Mouse (Mus musculus): Measurements from ENCODE around the gene Il9r. TPM values are rescaled to one million over a fixed set of nuclear protein-coding genes. Genes with fewer than 3 reads are reported as not detected.

The Il9r gene
- polyA plus RNA-seq, 1 experiment from 2014 or later: 0.08 TPM

- Histone ChIP-seq H3K9ac (no peak overlapping the region), H3K27ac (replicated peaks) (no peak overlapping the region), H3K4me2 (replicated peaks) (no peak overlapping the region), H3K4me1 (no peaks in the 10 kb centered on the region), H3K4me3 (replicated peaks) (no peak overlapping the region), H3K27me3 (peaks cover 3% of the 10 kb centered on the region; the same call in 1 of the 2 replicates), H3K9me3 (replicated peaks) (no peaks in the 10 kb centered on the region), H3K36me3 (no peaks in the 10 kb centered on the region)
- ATAC-seq (ENCODE audit: insufficient number of reproducible peaks, low FRiP score, low TSS enrichment, low read depth): no peak
- 69% methylated on average over 6 of the region's 6 CpGs for WGBS
These were observed 3.4 kb downstream of the Il9r start for GRCm38 (mm10) chr11:32196727-32197126.

- H3K4me1 ChIP-seq: no peaks in the 10 kb centered on the region
- no peak for ATAC-seq (ENCODE audit: insufficient number of reproducible peaks, low FRiP score, low TSS enrichment, low read depth)
- no peak overlapping the region for H3K9ac ChIP-seq
- H3K36me3 ChIP-seq: no peaks in the 10 kb centered on the region
- peaks cover 3% of the 10 kb centered on the region; the same call in 1 of the 2 replicates for H3K27me3 ChIP-seq
- H3K4me2 ChIP-seq (replicated peaks): no peak overlapping the region
- H3K4me3 ChIP-seq (replicated peaks): no peak overlapping the region
- H3K9me3 ChIP-seq (replicated peaks): no peaks in the 10 kb centered on the region
- 24% methylated on average over 11 of the region's 11 CpGs for WGBS
- no peak overlapping the region for H3K27ac ChIP-seq (replicated peaks)
These were observed 4.1 kb downstream of the Il9r start for GRCm38 (mm10) chr11:32195867-32196540.

- WGBS: 78% methylated on average over 5 of the region's 5 CpGs
- H3K9ac ChIP-seq: no peak overlapping the region
- no peak for ATAC-seq (ENCODE audit: insufficient number of reproducible peaks, low FRiP score, low TSS enrichment, low read depth)
- H3K9me3 ChIP-seq (replicated peaks): no peaks in the 10 kb centered on the region
- no peaks in the 10 kb centered on the region for H3K36me3 ChIP-seq
- H3K4me1 ChIP-seq: no peaks in the 10 kb centered on the region
- no peak overlapping the region for H3K4me3 ChIP-seq (replicated peaks)
- H3K27ac ChIP-seq (replicated peaks): no peak overlapping the region
- peaks cover 3% of the 10 kb centered on the region; the same call in 1 of the 2 replicates for H3K27me3 ChIP-seq
- no peak overlapping the region for H3K4me2 ChIP-seq (replicated peaks)
These were observed 5.5 kb downstream of the Il9r start for GRCm38 (mm10) chr11:32194626-32195025.

- Histone ChIP-seq H3K9ac (no peak overlapping the region), H3K4me2 (replicated peaks) (no peak overlapping the region), H3K4me1 (no peaks in the 10 kb centered on the region), H3K27ac (replicated peaks) (no peak overlapping the region), H3K27me3 (peaks cover 3% of the 10 kb centered on the region; the same call in 1 of the 2 replicates), H3K4me3 (replicated peaks) (no peak overlapping the region), H3K36me3 (no peaks in the 10 kb centered on the region), H3K9me3 (replicated peaks) (no peaks in the 10 kb centered on the region)
- no peak for ATAC-seq (ENCODE audit: insufficient number of reproducible peaks, low FRiP score, low TSS enrichment, low read depth)
- WGBS: 79% methylated on average over 10 of the region's 10 CpGs
These were observed 6.0 kb downstream of the Il9r start for GRCm38 (mm10) chr11:32194086-32194485.

GRCm38 (mm10) chr11:32193156-32193555 lies 6.9 kb downstream of the Il9r start:
- 92% methylated on average over 10 of the region's 10 CpGs for WGBS

GRCm38 (mm10) chr11:32190603-32191110 lies 9.4 kb downstream of the Il9r start:
- no peaks in the 10 kb centered on the region for H3K4me1 ChIP-seq
- H3K9ac ChIP-seq: no peak overlapping the region
- H3K9me3 ChIP-seq (replicated peaks): no peaks in the 10 kb centered on the region
- H3K36me3 ChIP-seq: no peaks in the 10 kb centered on the region
- H3K4me2 ChIP-seq (replicated peaks): no peak overlapping the region
- no peak overlapping the region for H3K27ac ChIP-seq (replicated peaks)
- no peaks in the 10 kb centered on the region for H3K27me3 ChIP-seq
- no peak for ATAC-seq (ENCODE audit: insufficient number of reproducible peaks, low FRiP score, low TSS enrichment, low read depth)
- no peak overlapping the region for H3K4me3 ChIP-seq (replicated peaks)
- WGBS: 72% methylated on average over 13 of the region's 13 CpGs

More at GRCm38 (mm10) chr11:32193156-32193555, 6.9 kb downstream of the Il9r start:
- Histone ChIP-seq H3K9ac (no peak overlapping the region), H3K4me1 (no peaks in the 10 kb centered on the region), H3K27me3 (peaks cover 3% of the 10 kb centered on the region; the same call in 1 of the 2 replicates), H3K9me3 (replicated peaks) (no peaks in the 10 kb centered on the region), H3K4me2 (replicated peaks) (no peak overlapping the region), H3K4me3 (replicated peaks) (no peak overlapping the region), H3K36me3 (no peaks in the 10 kb centered on the region), H3K27ac (replicated peaks) (no peak overlapping the region)
- ATAC-seq (ENCODE audit: insufficient number of reproducible peaks, low FRiP score, low TSS enrichment, low read depth): no peak

GRCm38 (mm10) chr11:32190119-32190518 lies 10.0 kb downstream of the Il9r start:
- H3K9me3 ChIP-seq (replicated peaks): no peaks in the 10 kb centered on the region
- H3K4me1 ChIP-seq: no peaks in the 10 kb centered on the region
- H3K4me3 ChIP-seq (replicated peaks): no peak overlapping the region
- no peaks in the 10 kb centered on the region for H3K36me3 ChIP-seq
- H3K27ac ChIP-seq (replicated peaks): no peak overlapping the region
- no peak overlapping the region for H3K9ac ChIP-seq
- ATAC-seq (ENCODE audit: insufficient number of reproducible peaks, low FRiP score, low TSS enrichment, low read depth): no peak
- no peak overlapping the region for H3K4me2 ChIP-seq (replicated peaks)
- 68% methylated on average over 9 of the region's 9 CpGs for WGBS
- no peaks in the 10 kb centered on the region for H3K27me3 ChIP-seq

GRCm38 (mm10) chr11:32189434-32189833 lies 10.6 kb downstream of the Il9r start:
- Histone ChIP-seq H3K36me3 (no peaks in the 10 kb centered on the region), H3K4me1 (no peaks in the 10 kb centered on the region), H3K4me3 (replicated peaks) (no peak overlapping the region), H3K4me2 (replicated peaks) (no peak overlapping the region), H3K9ac (no peak overlapping the region), H3K27ac (replicated peaks) (no peak overlapping the region), H3K27me3 (no peaks in the 10 kb centered on the region), H3K9me3 (replicated peaks) (no peaks in the 10 kb centered on the region)
- no peak for ATAC-seq (ENCODE audit: insufficient number of reproducible peaks, low FRiP score, low TSS enrichment, low read depth)
- 71% methylated on average over 5 of the region's 5 CpGs for WGBS

GRCm38 (mm10) chr11:32188881-32189280 lies 11.2 kb downstream of the Il9r start:
- Histone ChIP-seq H3K4me2 (replicated peaks) (no peak overlapping the region), H3K9me3 (replicated peaks) (no peaks in the 10 kb centered on the region), H3K4me3 (replicated peaks) (no peak overlapping the region), H3K4me1 (no peaks in the 10 kb centered on the region), H3K36me3 (no peaks in the 10 kb centered on the region), H3K27ac (replicated peaks) (no peak overlapping the region), H3K9ac (no peak overlapping the region), H3K27me3 (no peaks in the 10 kb centered on the region)
- ATAC-seq (ENCODE audit: insufficient number of reproducible peaks, low FRiP score, low TSS enrichment, low read depth): no peak
- whole genome bisulfite sequencing: 83% methylated on average over 12 of the region's 12 CpGs

- 85% methylated on average over 4 of the region's 4 CpGs for WGBS
- Histone ChIP-seq H3K27me3 (no peaks in the 10 kb centered on the region), H3K4me2 (replicated peaks) (no peak overlapping the region), H3K4me1 (no peaks in the 10 kb centered on the region), H3K9me3 (replicated peaks) (no peaks in the 10 kb centered on the region), H3K4me3 (replicated peaks) (no peak overlapping the region), H3K9ac (no peak overlapping the region), H3K36me3 (no peaks in the 10 kb centered on the region), H3K27ac (replicated peaks) (no peak overlapping the region)
- no peak for ATAC-seq (ENCODE audit: insufficient number of reproducible peaks, low FRiP score, low TSS enrichment, low read depth)
These were observed 12.8 kb downstream of the Il9r start for GRCm38 (mm10) chr11:32187256-32187655.

- Histone ChIP-seq H3K4me1 (no peaks in the 10 kb centered on the region), H3K27me3 (no peaks in the 10 kb centered on the region), H3K9me3 (replicated peaks) (no peaks in the 10 kb centered on the region), H3K4me3 (replicated peaks) (no peak overlapping the region), H3K4me2 (replicated peaks) (no peak overlapping the region), H3K9ac (no peak overlapping the region), H3K36me3 (no peaks in the 10 kb centered on the region), H3K27ac (replicated peaks) (no peak overlapping the region)
- 68% methylated on average over 3 of the region's 3 CpGs for WGBS
- ATAC-seq (ENCODE audit: insufficient number of reproducible peaks, low FRiP score, low TSS enrichment, low read depth): no peak
These were observed 14.0 kb downstream of the Il9r start for GRCm38 (mm10) chr11:32186031-32186430.

GRCm38 (mm10) chr11:32184469-32184868 lies 15.6 kb downstream of the Il9r start:
- H3K9ac ChIP-seq: no peak overlapping the region
- H3K4me2 ChIP-seq (replicated peaks): no peak overlapping the region
- WGBS: 88% methylated on average over 8 of the region's 8 CpGs
- H3K36me3 ChIP-seq: no peaks in the 10 kb centered on the region
- no peak overlapping the region for H3K4me3 ChIP-seq (replicated peaks)
- no peaks in the 10 kb centered on the region for H3K4me1 ChIP-seq
- no peak overlapping the region for H3K27ac ChIP-seq (replicated peaks)
- no peaks in the 10 kb centered on the region for H3K27me3 ChIP-seq
- no peaks in the 10 kb centered on the region for H3K9me3 ChIP-seq (replicated peaks)
- ATAC-seq (ENCODE audit: insufficient number of reproducible peaks, low FRiP score, low TSS enrichment, low read depth): no peak

Data from embryonic facial prominence, embryonic 15.5 days (tissue).